Mouse (Mus musculus) mature B cell (primary cell): ENCODE data around the gene Cbarp.
"Not testable (repeated sequence)": the region's sequence is repeated elsewhere in the genome, so short reads cannot be mapped to it uniquely, and the experiment has no call there.

Source experiments
- in situ Hi-C: fragments of 300-500 bp; cut with MboI; formaldehyde crosslinking; loops from 2 replicates; pipeline ENCODE4 v1.14.3; 2019

Cbarp gene

GRCm38 (mm10) chr10:80170052-80170451 lies 29.4 kb upstream of the Cbarp start:
- in situ Hi-C loops = no loop called here

- in situ Hi-C loops = no loop called here
These were observed 29.0 kb upstream of the Cbarp start for GRCm38 (mm10) chr10:80169651-80170050.

- in situ Hi-C loops = no loop called here
These were observed 28.4 kb upstream of the Cbarp start for GRCm38 (mm10) chr10:80169070-80169469.

GRCm38 (mm10) chr10:80168038-80168661 lies 27.5 kb upstream of the Cbarp start:
- in situ Hi-C loops = no loop called here

- in situ Hi-C loops = no loop called here
These were observed 26.9 kb upstream of the Cbarp start for GRCm38 (mm10) chr10:80167460-80168037.

GRCm38 (mm10) chr10:80166136-80166535 lies 25.5 kb upstream of the Cbarp start:
- in situ Hi-C loops = not testable (repeated sequence)

- in situ Hi-C loops = no loop called here
These were observed 24.9 kb upstream of the Cbarp start, which contains the start of gene Cirbp for GRCm38 (mm10) chr10:80165392-80166128. TSS of gene Cirbp (plus strand) at chr10:80165985.

GRCm38 (mm10) chr10:80164998-80165344 lies 24.3 kb upstream of the Cbarp start:
- in situ Hi-C loops = no loop called here

- in situ Hi-C loops = no loop called here
These were observed 23.7 kb upstream of the Cbarp start for GRCm38 (mm10) chr10:80164161-80164997.

GRCm38 (mm10) chr10:80163721-80164120 lies 23.1 kb upstream of the Cbarp start:
- in situ Hi-C loops = no loop called here

GRCm38 (mm10) chr10:80162716-80163299 lies 22.2 kb upstream of the Cbarp start:
- in situ Hi-C loops = no loop called here

- in situ Hi-C loops = no loop called here
These were observed 21.6 kb upstream of the Cbarp start for GRCm38 (mm10) chr10:80162243-80162608.

GRCm38 (mm10) chr10:80161522-80162242 lies 21.0 kb upstream of the Cbarp start:
- in situ Hi-C loops = no loop called here

GRCm38 (mm10) chr10:80160455-80161371 lies 20.1 kb upstream of the Cbarp start:
- in situ Hi-C loops = no loop called here

GRCm38 (mm10) chr10:80159561-80160454 lies 19.2 kb upstream of the Cbarp start:
- in situ Hi-C loops = no loop called here

GRCm38 (mm10) chr10:80159021-80159560 lies 18.5 kb upstream of the Cbarp start:
- in situ Hi-C loops = no loop called here

GRCm38 (mm10) chr10:80158307-80158986 lies 17.8 kb upstream of the Cbarp start:
- in situ Hi-C loops = no loop called here
